In genomic region chr2:53053714-53054113, GRCm38 (mm10) we compare ENCODE assay signal across 8 mouse cellular contexts.
DNase-seq lines count a peak whose midpoint lies in the region; ATAC-seq lines count a peak whose summit lies in the region.
"Had no signal": no experiment of that assay in that cellular context is flagged by ENCODE, and none has a peak within 500 bp of the region (broad histone marks: within the 10 kb centered on the region; RNA-seq: fewer than 3 reads in every experiment).

No protein-coding gene starts in this region.

- peaks cover 3% of the 10 kb centered on the region for H3K4me1 ChIP-seq in lung, embryonic 16.5 days (replicated peaks; ENCODE audit: control insufficient read depth, insufficient read depth, low read length)
- peaks cover 53% of the 10 kb centered on the region for H3K4me1 ChIP-seq in embryonic facial prominence, embryonic 13.5 days
- H3K4me1 ChIP-seq in stomach, embryonic 16.5 days (ENCODE audit: control insufficient read depth, insufficient read depth, low read length), result 0 out of 2 replicates have a peak, but pooled peaks cover 3% of the 10 kb centered on the region

- H3K9me3 ChIP-seq in lung, embryonic 16.5 days (ENCODE audit: control insufficient read depth, low read length), result no peaks in the 10 kb centered on the region
- H3K9me3 ChIP-seq in embryonic facial prominence, embryonic 13.5 days, result no peaks in the 10 kb centered on the region
- no peaks in the 10 kb centered on the region for H3K9me3 ChIP-seq in stomach, embryonic 16.5 days (replicated peaks; ENCODE audit: control insufficient read depth, low read length)

- no peak overlapping the region for H3K4me3 ChIP-seq in lung, embryonic 16.5 days (ENCODE audit: low read length)
- H3K4me3 ChIP-seq in embryonic facial prominence, embryonic 13.5 days, result no peak overlapping the region
- H3K4me3 ChIP-seq in stomach, embryonic 16.5 days (replicated peaks; ENCODE audit: low read length), result no peak overlapping the region

- no peak for DNase-seq in lung, adult 18-20 months
- peak; percentile 52 for DNase-seq in hindlimb bud, embryonic 11.5 days (ENCODE audit: extremely low spot score, low read depth, low spot score)
- no peak for DNase-seq in liver
- DNase-seq in left cerebral cortex, adult 8-10 months (ENCODE audit: low spot score in 2 of 2), result no peak
- DNase-seq: kidney, postnatal 36 days had no signal

- H3K27me3 ChIP-seq in lung, embryonic 16.5 days (ENCODE audit: control insufficient read depth, insufficient read depth, low read depth, low read length), result no peaks in the 10 kb centered on the region
- no peaks in the 10 kb centered on the region for H3K27me3 ChIP-seq in embryonic facial prominence, embryonic 13.5 days
- H3K27me3 ChIP-seq in stomach, embryonic 16.5 days (ENCODE audit: control insufficient read depth, insufficient read depth, low read length), result no peaks in the 10 kb centered on the region

- no peaks in the 10 kb centered on the region for H3K36me3 ChIP-seq in lung, embryonic 16.5 days (ENCODE audit: control insufficient read depth, insufficient read depth, low read length)
- peaks cover 19% of the 10 kb centered on the region for H3K36me3 ChIP-seq in embryonic facial prominence, embryonic 13.5 days
- H3K36me3 ChIP-seq in stomach, embryonic 16.5 days (ENCODE audit: control insufficient read depth, insufficient read depth, low read length), result no peaks in the 10 kb centered on the region

- no peak overlapping the region for H3K4me2 ChIP-seq in lung, embryonic 16.5 days (ENCODE audit: low read depth, low read length)
- peak overlapping the region; percentile 37 for H3K4me2 ChIP-seq in embryonic facial prominence, embryonic 13.5 days
- no peak overlapping the region for H3K4me2 ChIP-seq in stomach, embryonic 16.5 days (ENCODE audit: low read depth, low read length)

- H3K27ac ChIP-seq in lung, embryonic 16.5 days (ENCODE audit: low read length), result no peak overlapping the region
- peak overlapping the region; percentile 89 for H3K27ac ChIP-seq in embryonic facial prominence, embryonic 13.5 days
- peak overlapping the region; percentile 50; the same call in 1 of the 2 replicates for H3K27ac ChIP-seq in stomach, embryonic 16.5 days (ENCODE audit: low read length)

- ATAC-seq in lung, embryonic 16.5 days (ENCODE audit: low read depth), result 0 out of 2 replicates have a peak, but pooled peaks have one; percentile 23
- ATAC-seq in embryonic facial prominence, embryonic 13.5 days (ENCODE audit: insufficient number of reproducible peaks, insufficient read depth, low FRiP score, low TSS enrichment, low read depth), result peak; percentile 59; the same call in 1 of the 2 replicates
- peak; percentile 69; the same call in 1 of the 2 replicates for ATAC-seq in stomach, embryonic 16.5 days (ENCODE audit: insufficient read depth, low FRiP score)

- WGBS in lung, embryonic 16.5 days, result 56% methylated on average over 7 of the region's 7 CpGs
- WGBS in embryonic facial prominence, embryonic 13.5 days, result 24% methylated on average over 7 of the region's 7 CpGs
- WGBS in stomach, embryonic 16.5 days, result 36% methylated on average over 7 of the region's 7 CpGs

- H3K9ac ChIP-seq in lung, embryonic 16.5 days (ENCODE audit: low read length), result no peak overlapping the region
- no peak overlapping the region for H3K9ac ChIP-seq in embryonic facial prominence, embryonic 13.5 days
- H3K9ac ChIP-seq in stomach, embryonic 16.5 days (ENCODE audit: low read length), result no peak overlapping the region
